Mouse (Mus musculus): ENCODE results near the gene Tas2r116.

Gene Tas2r116

DNA sequence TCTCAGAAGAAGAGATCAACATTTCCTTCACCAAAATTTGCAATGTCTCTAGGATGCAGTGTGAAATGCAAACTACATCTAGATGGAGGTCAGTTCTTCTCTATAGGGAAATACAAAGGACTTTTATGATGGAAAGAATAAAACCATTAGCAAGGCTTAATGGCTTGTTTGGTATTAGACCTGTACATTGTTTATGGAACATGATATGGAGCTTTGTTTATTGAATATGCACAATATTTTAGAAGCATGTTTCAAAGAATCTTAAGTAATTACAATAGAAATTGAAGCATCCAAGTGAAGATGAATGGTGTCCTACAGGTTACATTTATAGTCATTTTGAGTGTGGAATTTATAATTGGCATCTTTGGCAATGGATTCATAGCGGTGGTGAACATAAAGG lies at the start of gene Tas2r116:
Gene Tas2r116, plus strand, starts transcription at position 301 of the 400 bp plus-strand sequence.
- DNase-seq, result no peak

DNA sequence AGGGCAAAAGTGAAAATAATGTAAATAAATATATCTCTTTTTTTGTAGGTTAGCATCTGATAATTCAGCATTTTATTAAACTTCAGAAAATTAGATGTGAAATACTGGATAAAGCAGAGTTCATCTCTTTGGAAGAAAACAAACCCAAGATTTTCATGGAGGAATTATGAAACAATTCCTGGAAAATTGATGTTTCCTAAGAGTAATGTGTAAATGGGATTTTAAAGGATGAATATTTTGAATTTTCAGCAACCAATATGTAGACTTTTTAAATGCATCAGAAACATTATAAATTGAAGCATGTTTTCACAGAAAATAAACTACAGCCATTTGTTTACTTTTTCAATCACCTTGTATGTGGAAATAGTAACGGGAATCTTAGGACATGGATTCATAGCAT lies 8.4 kb upstream of the Tas2r116 start, which contains the start of gene Tas2r123:
Gene Tas2r123, plus strand, starts transcription at position 301 of the 400 bp plus-strand sequence.
- DNase-seq, result no peak

DNA sequence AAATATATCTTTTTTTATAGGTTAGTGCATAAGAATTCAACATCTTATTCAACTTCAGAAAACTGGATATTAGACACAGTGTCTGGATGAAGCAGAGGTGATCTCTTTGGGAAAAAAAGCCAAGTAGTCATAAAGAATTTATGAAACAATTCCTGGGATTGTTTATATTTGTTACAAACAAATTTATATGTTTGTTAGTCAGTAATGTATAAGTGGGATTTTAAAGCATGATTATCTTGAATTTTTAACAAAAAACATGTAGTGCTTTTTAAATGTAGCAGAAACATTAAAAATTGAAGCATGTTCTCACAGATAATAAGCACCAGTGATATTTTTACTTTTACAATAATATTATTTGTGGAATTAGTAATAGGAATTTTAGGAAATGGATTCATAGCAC lies 12.5 kb downstream of the Tas2r116 start, which contains the start of gene Tas2r110:
Gene Tas2r110, plus strand, starts transcription at position 301 of the 400 bp plus-strand sequence.
- DNase-seq, result no peak

GRCm38 (mm10) chr6:132892711-132893110 lies 37.5 kb downstream of the Tas2r116 start, which contains the start of gene Tas2r113:
TSS of gene Tas2r113 (plus strand) at chr6:132893011.
- DNase-seq, result no peak

Measured in B cell, adult 2 months (primary cell).